Mouse (Mus musculus) midbrain, embryonic 11.5 days (tissue): ENCODE data around the gene Anapc15-ps. TPM values are rescaled to one million over a fixed set of nuclear protein-coding genes. Genes with fewer than 3 reads are reported as not detected.

ENCODE experiments used
- ATAC-seq: fragments of 200-750 bp; cut with Nextera tagmentation; 2 replicates; pipeline ENCODE4 v1.8.0; 2017; ENCODE audit warnings: moderate TSS enrichment, moderate library complexity; ENCODE audit not compliant: low FRiP score
- DNase-seq: peaks from one replicate; pipeline ENCODE4 v3.0.0; 2015; ENCODE audit warnings: low spot score; ENCODE audit errors: missing footprints
- H3K27ac ChIP-seq: fragments of 300-500 bp; sonication (generic); 2 replicates; pipeline ENCODE4 v1.5.1; 2014; ENCODE audit warnings: low read depth, low read length
- H3K27me3 ChIP-seq: fragments of 300-500 bp; sonication (generic); 2 replicates; pipeline ENCODE4 v1.6.1; 2014; ENCODE audit warnings: mild to moderate bottlenecking, low read length, moderate library complexity, mixed read lengths; ENCODE audit not compliant: control insufficient read depth, insufficient read depth
- H3K36me3 ChIP-seq: fragments of 300-500 bp; sonication (generic); 2 replicates; pipeline ENCODE4 v1.6.1; 2014; ENCODE audit warnings: mild to moderate bottlenecking, low read length, moderate library complexity, mixed read lengths; ENCODE audit not compliant: control insufficient read depth, insufficient read depth
- H3K4me1 ChIP-seq: fragments of 300-500 bp; sonication (generic); 2 replicates; pipeline ENCODE4 v1.6.1; 2014; ENCODE audit warnings: low read length; ENCODE audit not compliant: control insufficient read depth, insufficient read depth
- H3K4me2 ChIP-seq: fragments of 300-500 bp; sonication (generic); 2 replicates; pipeline ENCODE4 v1.6.1; 2014; ENCODE audit warnings: mild to moderate bottlenecking, moderate library complexity
- H3K4me3 ChIP-seq: fragments of 300-500 bp; sonication (generic); 2 replicates; pipeline ENCODE4 v1.5.1; 2014; ENCODE audit warnings: low read depth, low read length
- H3K9ac ChIP-seq: fragments of 300-500 bp; sonication (generic); 2 replicates; pipeline ENCODE4 v1.6.1; 2014; ENCODE audit warnings: low read length
- H3K9me3 ChIP-seq: fragments of 300-500 bp; sonication (generic); 2 replicates; pipeline ENCODE4 v1.6.1; 2016; ENCODE audit warnings: low read length; ENCODE audit not compliant: control insufficient read depth
- WGBS: fragments of 180-500 bp; shearing (Covaris S2); extraction: QIAGEN DNeasy Blood & Tissue Kit; methylation state at CpG from one replicate; pipeline ENCODE4 v1.1.7; 2014; 5-methylcytosine and 5-hydroxymethylcytosine counted together
- polyA plus RNA-seq: library from polyadenylated mRNA; unstranded; fragments of >200 nt; fragmentation: Nextera tagmentation; extraction: Ambion mirVana; gene quantifications from 2 replicates; pipeline ENCODE4 v1.2.1, GENCODE M21; 2014

Gene Anapc15-ps
- polyA plus RNA-seq, result not detected in 2 replicates

- Histone ChIP-seq H3K36me3 (no peaks in the 10 kb centered on the region), H3K27me3 (no peaks in the 10 kb centered on the region), H3K4me2 (no peak within 1 kb of the TSS), H3K9ac (no peak within 1 kb of the TSS), H3K27ac (no peak within 1 kb of the TSS), H3K9me3 (no peaks in the 10 kb centered on the region), H3K4me1 (no peaks in the 10 kb centered on the region), H3K4me3 (no peak within 1 kb of the TSS)
- 87% methylated on average over 3 of the region's 3 CpGs for WGBS
- DNase-seq (no peak), ATAC-seq (no peak)
Observed at GRCm38 (mm10) chr10:95673351-95673750, at the start of gene Anapc15-ps. TSS of gene Anapc15-ps (minus strand) at chr10:95673451.

GRCm38 (mm10) chr10:95722203-95722611, 49.0 kb upstream of the Anapc15-ps start:
- Histone ChIP-seq H3K4me1 (no peaks in the 10 kb centered on the region), H3K4me3 (no peak overlapping the region), H3K27me3 (no peaks in the 10 kb centered on the region), H3K27ac (no peak overlapping the region), H3K9ac (no peak overlapping the region), H3K4me2 (no peak overlapping the region), H3K36me3 (no peaks in the 10 kb centered on the region), H3K9me3 (no peaks in the 10 kb centered on the region)
- ATAC-seq (no peak), DNase-seq (no peak)
- 77% methylated on average over 10 of the region's 10 CpGs for WGBS

- Histone ChIP-seq H3K4me1 (no peaks in the 10 kb centered on the region), H3K4me2 (no peak overlapping the region), H3K27ac (no peak overlapping the region), H3K9ac (no peak overlapping the region), H3K27me3 (no peaks in the 10 kb centered on the region), H3K9me3 (no peaks in the 10 kb centered on the region), H3K4me3 (no peak overlapping the region), H3K36me3 (no peaks in the 10 kb centered on the region)
- DNase-seq (no peak), ATAC-seq (no peak)
- 76% methylated on average over 12 of the region's 12 CpGs for WGBS
Observed at GRCm38 (mm10) chr10:95720181-95720798, 47.0 kb upstream of the Anapc15-ps start.

GRCm38 (mm10) chr10:95719472-95719871, 46.2 kb upstream of the Anapc15-ps start:
- ATAC-seq (no peak), DNase-seq (no peak)
- no peak overlapping the region for H3K4me2 ChIP-seq
- H3K27ac ChIP-seq, result no peak overlapping the region
- no peak overlapping the region for H3K9ac ChIP-seq
- WGBS, result 79% methylated on average over 6 of the region's 6 CpGs
- H3K36me3 ChIP-seq, result no peaks in the 10 kb centered on the region
- no peaks in the 10 kb centered on the region for H3K27me3 ChIP-seq
- H3K4me3 ChIP-seq, result no peak overlapping the region
- H3K4me1 ChIP-seq, result no peaks in the 10 kb centered on the region
- no peaks in the 10 kb centered on the region for H3K9me3 ChIP-seq

- Histone ChIP-seq H3K9me3 (no peaks in the 10 kb centered on the region), H3K27ac (no peak overlapping the region), H3K27me3 (no peaks in the 10 kb centered on the region), H3K4me3 (no peak overlapping the region), H3K4me1 (no peaks in the 10 kb centered on the region), H3K4me2 (no peak overlapping the region), H3K9ac (no peak overlapping the region), H3K36me3 (no peaks in the 10 kb centered on the region)
- no peak for ATAC-seq
- DNase-seq, result no peak
- WGBS, result 68% methylated on average over 1 of the region's 1 CpGs
Observed at GRCm38 (mm10) chr10:95718760-95719159, 45.5 kb upstream of the Anapc15-ps start.

- WGBS, result 86% methylated on average over 16 of the region's 16 CpGs
- no peak overlapping the region for H3K4me3 ChIP-seq
- no peak overlapping the region for H3K4me2 ChIP-seq
- H3K27me3 ChIP-seq, result no peaks in the 10 kb centered on the region
- no peak overlapping the region for H3K27ac ChIP-seq
- H3K36me3 ChIP-seq, result no peaks in the 10 kb centered on the region
- H3K9me3 ChIP-seq, result no peaks in the 10 kb centered on the region
- DNase-seq (no peak), ATAC-seq (no peak)
- H3K9ac ChIP-seq, result no peak overlapping the region
- H3K4me1 ChIP-seq, result no peaks in the 10 kb centered on the region
Observed at GRCm38 (mm10) chr10:95717106-95717680, 43.9 kb upstream of the Anapc15-ps start.

- no peak overlapping the region for H3K4me2 ChIP-seq
- no peak overlapping the region for H3K27ac ChIP-seq
- ATAC-seq (no peak), DNase-seq (no peak)
- no peaks in the 10 kb centered on the region; the same call in 1 of the 2 replicates for H3K4me1 ChIP-seq
- H3K36me3 ChIP-seq, result no peaks in the 10 kb centered on the region
- H3K27me3 ChIP-seq, result no peaks in the 10 kb centered on the region
- H3K9me3 ChIP-seq, result no peaks in the 10 kb centered on the region
- H3K4me3 ChIP-seq, result no peak overlapping the region
- no peak overlapping the region for H3K9ac ChIP-seq
- WGBS, result 74% methylated on average over 6 of the region's 6 CpGs
Observed at GRCm38 (mm10) chr10:95715687-95716086, 42.4 kb upstream of the Anapc15-ps start.

GRCm38 (mm10) chr10:95712221-95712620, 39.0 kb upstream of the Anapc15-ps start:
- H3K9ac ChIP-seq, result no peak overlapping the region
- ATAC-seq (no peak), DNase-seq (no peak)
- no peaks in the 10 kb centered on the region; the same call in 1 of the 2 replicates for H3K4me1 ChIP-seq
- H3K27me3 ChIP-seq, result no peaks in the 10 kb centered on the region
- H3K9me3 ChIP-seq, result no peaks in the 10 kb centered on the region
- WGBS, result 78% methylated on average over 6 of the region's 6 CpGs
- no peak overlapping the region for H3K4me2 ChIP-seq
- no peak overlapping the region for H3K27ac ChIP-seq
- no peaks in the 10 kb centered on the region for H3K36me3 ChIP-seq
- no peak overlapping the region for H3K4me3 ChIP-seq

- 57% methylated on average over 8 of the region's 8 CpGs for WGBS
- no peaks in the 10 kb centered on the region for H3K36me3 ChIP-seq
- ATAC-seq (no peak), DNase-seq (no peak)
- H3K4me1 ChIP-seq, result no peaks in the 10 kb centered on the region; the same call in 1 of the 2 replicates
- no peak overlapping the region for H3K9ac ChIP-seq
- no peaks in the 10 kb centered on the region for H3K9me3 ChIP-seq
- no peak overlapping the region for H3K4me2 ChIP-seq
- H3K4me3 ChIP-seq, result no peak overlapping the region
- H3K27ac ChIP-seq, result no peak overlapping the region
- no peaks in the 10 kb centered on the region for H3K27me3 ChIP-seq
Observed at GRCm38 (mm10) chr10:95709903-95710660, 36.8 kb upstream of the Anapc15-ps start.
